Mouse (Mus musculus): ENCODE data around the gene Eps15l1. TPM values are rescaled to one million over a fixed set of nuclear protein-coding genes. Genes with fewer than 3 reads are reported as not detected.

The Eps15l1 gene
- 40.9 TPM for polyA plus RNA-seq (2017; shearing (Covaris generic))

GRCm38 (mm10) chr8:72421362-72422335 lies at the start of gene Eps15l1:
Eps15l1 (minus strand) TSS chr8:72421460.

GRCm38 (mm10) chr8:72443338-72443993 lies 22.2 kb upstream of the Eps15l1 start, which contains the start of the genes Calr3 and 1700030K09Rik:
Calr3 (minus strand) TSS chr8:72443870.
1700030K09Rik (plus strand) TSS chr8:72443880.

GRCm38 (mm10) chr8:72318801-72319322 lies 102.4 kb downstream of the Eps15l1 start, which contains the start of gene Klf2:
Klf2 (plus strand) TSS chr8:72319033.

GRCm38 (mm10) chr8:72305210-72305905 lies 115.9 kb downstream of the Eps15l1 start, which contains the start of gene Gm10282:
Gm10282 (minus strand) TSS chr8:72305260.

Other genes starting within 250 kb of the Eps15l1 start
- gene Hsh2d, start 231.8 kb downstream of the Eps15l1 start, polyA plus RNA-seq (2017; shearing (Covaris generic)), result 10.6 TPM
- 0.31 TPM for gene Cib3, start 208.6 kb downstream of the Eps15l1 start, polyA plus RNA-seq (2017; shearing (Covaris generic))
- gene Gm11034, start 207.8 kb downstream of the Eps15l1 start, polyA plus RNA-seq (2017; shearing (Covaris generic)), result not detected
- 76.8 TPM for gene Fam32a, start 201.7 kb downstream of the Eps15l1 start, polyA plus RNA-seq (2017; shearing (Covaris generic))
- gene Ap1m1, start 181.4 kb downstream of the Eps15l1 start, polyA plus RNA-seq (2017; shearing (Covaris generic)), result 131 TPM
- 2.4 TPM for gene Gm10282, start 116.2 kb downstream of the Eps15l1 start, polyA plus RNA-seq (2017; shearing (Covaris generic))
- 1,004 TPM for gene Klf2, start 102.4 kb downstream of the Eps15l1 start, polyA plus RNA-seq (2017; shearing (Covaris generic))
- 0.97 TPM for gene Calr3, start 22.4 kb upstream of the Eps15l1 start, polyA plus RNA-seq (2017; shearing (Covaris generic))
- 4.4 TPM for gene 1700030K09Rik, start 22.4 kb upstream of the Eps15l1 start, polyA plus RNA-seq (2017; shearing (Covaris generic))
- gene Cherp, start 53.8 kb upstream of the Eps15l1 start, polyA plus RNA-seq (2017; shearing (Covaris generic)), result 86.9 TPM
- 156 TPM for gene Slc35e1, start 71.2 kb upstream of the Eps15l1 start, polyA plus RNA-seq (2017; shearing (Covaris generic))
- 21.1 TPM for gene Med26, start 126.8 kb upstream of the Eps15l1 start, polyA plus RNA-seq (2017; shearing (Covaris generic))
- gene Smim7, start 149.6 kb upstream of the Eps15l1 start, polyA plus RNA-seq (2017; shearing (Covaris generic)), result 71.3 TPM
- 1.8 TPM for gene Tmem38a, start 150.6 kb upstream of the Eps15l1 start, polyA plus RNA-seq (2017; shearing (Covaris generic))
- gene Nwd1, start 225.3 kb upstream of the Eps15l1 start, polyA plus RNA-seq (2017; shearing (Covaris generic)), result 0.12 TPM